Mouse (Mus musculus) testis, postnatal 10 days (tissue): ENCODE results near the gene Ccdc183.
A peak's percentile ranks its signal among the peaks of the same experiment; 100 is the strongest.

ENCODE experiments used
- DNase-seq: peaks from one replicate; pipeline ENCODE4 v3.0.0; 2021; ENCODE audit warnings: low spot score

The Ccdc183 gene

GRCm38 (mm10) chr2:25577951-25578795 is 39.3 kb downstream of the Ccdc183 start:
- DNase-seq, result no peak

GRCm38 (mm10) chr2:25576965-25577891 is 40.2 kb downstream of the Ccdc183 start:
- no peak for DNase-seq

GRCm38 (mm10) chr2:25576028-25576850 is 41.2 kb downstream of the Ccdc183 start:
- no peak for DNase-seq

GRCm38 (mm10) chr2:25575432-25576027 is 41.9 kb downstream of the Ccdc183 start:
- peak; percentile 76 for DNase-seq

- DNase-seq, result peak; percentile 98
These were observed 42.7 kb downstream of the Ccdc183 start, which contains the start of the genes Mamdc4 and Phpt1 for GRCm38 (mm10) chr2:25574579-25575431. Mamdc4 (minus strand) TSS chr2:25574845. Phpt1 (minus strand) TSS chr2:25575224.

- DNase-seq, result no peak
These were observed 43.3 kb downstream of the Ccdc183 start for GRCm38 (mm10) chr2:25574136-25574535.

- DNase-seq, result peak; percentile 39
These were observed 44.4 kb downstream of the Ccdc183 start for GRCm38 (mm10) chr2:25573068-25573467.

- peak; percentile 41 for DNase-seq
These were observed 46.3 kb downstream of the Ccdc183 start for GRCm38 (mm10) chr2:25571221-25571620.

GRCm38 (mm10) chr2:25569323-25569722 is 48.2 kb downstream of the Ccdc183 start:
- DNase-seq, result no peak

GRCm38 (mm10) chr2:25568473-25569019 is 48.9 kb downstream of the Ccdc183 start:
- no peak for DNase-seq

- DNase-seq, result no peak
These were observed 50.9 kb downstream of the Ccdc183 start for GRCm38 (mm10) chr2:25566558-25566957.

GRCm38 (mm10) chr2:25565741-25566140 is 51.7 kb downstream of the Ccdc183 start:
- no peak for DNase-seq

GRCm38 (mm10) chr2:25561946-25562345 is 55.5 kb downstream of the Ccdc183 start:
- DNase-seq, result no peak

- DNase-seq, result no peak
These were observed 56.9 kb downstream of the Ccdc183 start for GRCm38 (mm10) chr2:25560551-25560950.

- no peak for DNase-seq
These were observed 58.7 kb downstream of the Ccdc183 start for GRCm38 (mm10) chr2:25558774-25559173.
